Mouse (Mus musculus): Measurements from ENCODE around the gene Ddx60. TPM values are rescaled to one million over a fixed set of nuclear protein-coding genes. Genes with fewer than 3 reads are reported as not detected.

Ddx60 gene
- polyA plus RNA-seq, 1 experiment: 2.7 TPM

DNA sequence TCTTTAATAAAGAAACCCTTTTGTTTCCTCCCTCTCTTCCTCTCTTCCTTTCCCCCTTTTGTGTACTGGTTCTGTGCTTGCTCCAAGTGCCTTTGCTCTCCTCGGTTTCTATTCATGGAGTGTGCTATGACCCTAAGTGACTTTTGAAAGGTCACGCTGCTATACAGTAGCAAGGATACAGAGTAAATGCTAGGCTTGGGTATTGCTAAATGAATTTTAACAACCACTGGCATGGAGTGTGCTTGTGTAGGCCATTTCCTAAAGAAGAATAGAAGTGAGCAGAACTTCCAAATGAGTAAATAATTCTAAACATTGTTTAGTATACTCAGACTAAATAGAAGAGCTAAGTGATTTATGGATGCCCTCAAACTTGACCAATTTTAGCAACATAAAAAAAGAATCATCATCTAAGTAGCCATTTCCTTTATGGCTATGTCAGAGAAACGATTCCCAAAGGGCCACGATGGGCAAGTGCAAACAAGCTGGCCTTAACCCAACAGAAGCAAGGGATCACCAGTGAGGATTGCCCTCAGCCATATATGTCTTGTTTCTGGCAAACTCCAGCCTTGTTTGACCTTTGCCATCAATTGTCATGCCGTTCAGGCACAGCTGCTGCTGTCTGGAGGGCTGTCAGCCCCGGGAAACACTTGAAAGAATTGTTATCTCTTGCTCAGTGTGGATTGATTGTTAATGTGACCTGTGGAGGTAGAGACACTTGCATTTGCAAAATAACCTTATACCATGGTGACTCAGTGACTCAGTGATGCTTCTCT lies 58.0 kb downstream of the Ddx60 start:
- no peak for DNase-seq (ENCODE audit: low spot score)

- no peak for DNase-seq (ENCODE audit: low spot score)
Measured at GRCm38 (mm10) chr8:61989464-61989863, 61.6 kb downstream of the Ddx60 start.

DNA sequence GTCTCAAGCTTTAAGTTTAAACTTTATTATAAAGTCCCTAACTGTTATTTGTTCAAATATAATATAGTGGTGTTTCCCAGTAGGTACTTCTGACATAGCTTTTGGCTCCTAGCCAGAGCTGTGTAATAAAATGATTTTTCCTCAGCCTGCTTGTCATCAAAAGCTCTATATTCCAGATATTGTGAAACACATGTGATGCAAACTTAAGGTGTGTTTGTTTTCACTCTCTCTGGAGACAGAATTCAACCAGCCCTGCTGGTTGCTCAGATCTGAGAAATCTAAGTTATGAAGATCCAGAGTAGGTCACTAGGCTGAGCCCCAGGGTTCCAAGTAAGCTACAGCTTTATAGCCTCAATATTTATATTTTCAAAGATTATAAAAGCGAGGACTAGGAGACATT lies 64.9 kb downstream of the Ddx60 start:
- no peak for DNase-seq (ENCODE audit: low spot score)

DNA sequence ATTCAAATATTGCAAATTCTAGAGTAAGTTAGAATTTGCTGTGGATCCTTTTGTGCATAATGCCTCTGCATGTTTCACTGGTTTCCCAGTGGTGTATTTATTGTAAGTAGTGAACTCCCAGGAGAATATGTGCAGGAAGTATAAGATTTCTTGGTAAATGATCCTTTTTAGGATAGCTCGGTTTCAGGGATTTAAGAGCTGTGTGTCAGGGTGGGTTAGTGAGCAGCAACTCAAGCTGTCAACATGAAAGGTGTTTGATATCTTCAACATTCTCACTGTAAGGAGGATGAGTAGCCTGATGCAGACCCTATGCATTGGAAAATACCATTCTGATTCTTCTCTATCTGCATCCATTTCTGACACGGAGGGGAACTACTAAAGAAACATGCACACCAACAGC lies 69.2 kb downstream of the Ddx60 start:
- no peak for DNase-seq (ENCODE audit: low spot score)

DNA sequence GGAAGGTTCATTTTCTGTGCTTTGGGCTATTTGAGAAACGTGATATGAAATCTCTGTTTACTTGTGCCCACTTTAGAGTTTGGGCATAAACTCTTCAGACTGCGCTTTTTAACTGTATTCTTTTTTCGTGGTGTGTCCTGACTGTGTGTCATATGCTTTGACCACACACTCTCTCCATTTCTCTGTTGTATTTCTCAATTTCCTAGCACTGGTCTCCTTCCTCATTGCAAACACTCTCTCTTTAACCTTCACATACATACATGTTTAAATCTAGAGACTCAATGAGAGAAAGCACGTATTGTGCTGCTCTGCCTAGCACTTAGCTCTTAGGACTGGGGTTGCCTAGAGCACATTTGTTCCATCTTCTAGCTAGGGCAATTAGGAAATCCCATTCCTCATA lies 86.3 kb downstream of the Ddx60 start:
- DNase-seq (ENCODE audit: low spot score): no peak

DNA sequence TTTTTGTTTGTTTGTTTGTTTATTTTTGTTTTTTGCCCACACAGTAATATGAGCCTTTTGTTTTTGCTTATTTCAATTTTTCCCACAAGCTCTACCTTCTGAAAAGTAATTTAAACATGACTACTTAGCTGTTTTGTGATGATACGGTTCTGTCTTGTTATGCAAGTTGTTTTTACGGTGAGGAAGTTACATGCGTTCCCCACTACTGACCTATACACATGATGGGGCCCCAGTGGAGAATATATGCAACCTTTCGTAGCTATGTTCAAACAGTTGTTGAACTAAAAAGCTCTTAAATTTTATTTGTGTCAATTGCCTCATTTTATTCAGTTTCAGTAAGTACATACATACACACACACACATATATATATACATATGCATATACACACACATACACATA lies 86.7 kb downstream of the Ddx60 start:
- DNase-seq (ENCODE audit: low spot score): no peak

- no peak for DNase-seq (ENCODE audit: low spot score)
Measured at GRCm38 (mm10) chr8:62034351-62034750, 106.5 kb downstream of the Ddx60 start.

- no peak for DNase-seq (ENCODE audit: low spot score)
Measured at GRCm38 (mm10) chr8:62046809-62047208, 118.9 kb downstream of the Ddx60 start.

DNA sequence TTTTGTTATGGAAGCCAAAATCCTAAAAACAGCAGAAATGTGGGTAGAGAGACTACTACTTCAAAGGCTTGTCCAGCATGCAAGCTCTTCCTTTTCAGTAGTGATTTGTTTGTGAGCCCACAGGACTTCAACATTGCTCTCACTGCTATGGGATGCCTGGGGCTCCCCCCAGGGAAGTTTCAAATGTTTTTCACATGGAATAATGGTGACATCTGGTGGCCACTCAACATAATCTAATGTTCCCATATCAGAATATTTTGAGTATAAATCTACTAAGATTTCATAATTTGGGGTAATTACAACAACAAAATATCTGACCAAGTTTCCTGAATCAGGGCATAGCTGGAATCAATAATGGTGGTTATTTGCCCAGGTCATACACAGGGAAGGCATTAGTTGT lies 132.5 kb downstream of the Ddx60 start:
- DNase-seq (ENCODE audit: low spot score): no peak

DNA sequence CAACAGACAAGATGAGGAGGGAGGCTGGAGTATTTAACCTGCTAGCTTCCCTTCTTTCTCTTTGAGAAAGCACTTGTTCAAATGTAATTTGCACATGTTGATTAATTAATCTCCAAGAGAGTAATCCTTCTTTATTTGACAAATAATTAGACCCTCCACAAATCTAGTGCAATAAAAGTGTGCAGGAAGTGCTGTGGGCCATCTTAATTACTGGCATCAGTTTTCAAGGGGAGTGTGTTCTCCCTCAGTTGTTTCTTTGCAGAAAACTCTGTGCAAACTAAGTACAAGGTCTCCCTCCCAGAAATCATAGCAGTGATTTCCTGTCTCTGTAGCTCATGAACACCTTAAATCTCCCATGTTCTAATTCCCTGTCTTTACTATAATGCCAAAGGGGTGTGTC lies 140.4 kb downstream of the Ddx60 start:
- DNase-seq (ENCODE audit: low spot score): no peak

DNA sequence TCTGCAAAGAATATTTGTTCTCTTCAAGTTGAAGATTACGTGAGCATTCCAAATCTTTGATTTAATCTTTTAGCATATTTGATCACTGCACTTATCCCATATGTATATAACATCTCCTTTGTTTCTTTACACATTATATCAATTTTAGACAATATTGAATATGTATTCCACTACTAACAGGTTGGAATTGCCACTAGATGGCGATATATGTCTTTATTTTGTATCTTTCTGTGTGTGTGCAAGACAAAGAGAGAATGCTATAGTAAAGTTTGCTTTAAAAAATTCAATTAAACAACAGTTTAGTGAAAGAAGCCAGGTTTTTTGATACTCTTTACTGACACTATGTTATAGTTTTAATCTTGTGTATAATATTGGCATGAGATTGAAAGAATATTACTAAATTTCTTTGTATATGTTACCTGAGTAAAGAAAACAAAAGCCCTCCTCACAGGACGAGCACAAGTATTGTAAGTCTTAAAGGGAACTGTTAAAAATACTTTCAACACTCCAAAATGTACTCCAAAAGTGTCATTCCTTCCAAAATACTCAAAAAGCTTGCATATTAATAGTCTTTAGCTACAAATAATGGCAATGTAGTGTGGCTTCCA lies 152.4 kb downstream of the Ddx60 start:
- DNase-seq (ENCODE audit: low spot score): no peak

GRCm38 (mm10) chr8:62081804-62082203 lies 153.9 kb downstream of the Ddx60 start:
- no peak for DNase-seq (ENCODE audit: low spot score)

Other genes with a start within 250 kb of the Ddx60 start
- gene Palld, start 25.4 kb upstream of the Ddx60 start, polyA plus RNA-seq (2012; rRNA removed): 147 and 210 TPM in 2 replicates
- not detected in 2 replicates for gene Anxa10, start 195.1 kb downstream of the Ddx60 start, polyA plus RNA-seq (2012; rRNA removed)

Data from urinary bladder, adult 2 months (tissue).